Mouse (Mus musculus) monocyte, adult 5-6 weeks (primary cell): ENCODE measurements around the gene Zcchc2. TPM values are rescaled to one million over a fixed set of nuclear protein-coding genes. Genes with fewer than 3 reads are reported as not detected.

Experiments used
- ATAC-seq: fragments of 153-309, 156-312 bp; replicated peaks from 2 replicates; pipeline ENCODE4 v1.8.0; 2017; ENCODE audit warnings: mild to moderate bottlenecking; ENCODE audit not compliant: low TSS enrichment, insufficient number of reproducible peaks, severe bottlenecking, poor library complexity, low FRiP score
- total RNA-seq: library from RNA; stranded (forward); fragments of 200-1000, 200-491, 200-594 nt; gene quantifications from 3 replicates; pipeline ENCODE4 v1.2.3, GENCODE M21; 2017

Gene Zcchc2
- total RNA-seq, 1 experiment from 2014 or later, result 42.4 TPM

GRCm38 (mm10) chr1:106063591-106064170 is 73.5 kb downstream of the Zcchc2 start:
- ATAC-seq, result no peak

DNA sequence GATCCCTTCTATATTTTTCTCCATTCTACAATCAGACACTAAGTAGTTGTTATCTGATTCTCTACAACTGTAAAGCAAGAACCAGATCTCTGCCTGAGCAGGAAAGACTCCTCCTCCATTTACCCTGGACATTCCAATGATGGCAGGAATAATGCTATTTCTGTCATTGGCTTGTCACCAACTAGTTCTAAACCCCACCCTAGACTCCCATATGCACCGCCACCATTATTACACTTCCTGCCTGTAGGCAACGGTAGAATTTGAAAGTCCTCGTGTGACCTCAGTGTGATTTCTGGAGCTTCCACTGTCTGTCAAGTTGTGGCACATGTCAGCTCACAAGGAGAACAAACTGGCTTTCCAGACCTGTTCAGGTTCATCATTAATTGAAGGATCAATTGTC is 74.1 kb downstream of the Zcchc2 start:
- ATAC-seq, result no peak

GRCm38 (mm10) chr1:106064711-106065110 is 74.5 kb downstream of the Zcchc2 start:
- ATAC-seq, result no peak

DNA sequence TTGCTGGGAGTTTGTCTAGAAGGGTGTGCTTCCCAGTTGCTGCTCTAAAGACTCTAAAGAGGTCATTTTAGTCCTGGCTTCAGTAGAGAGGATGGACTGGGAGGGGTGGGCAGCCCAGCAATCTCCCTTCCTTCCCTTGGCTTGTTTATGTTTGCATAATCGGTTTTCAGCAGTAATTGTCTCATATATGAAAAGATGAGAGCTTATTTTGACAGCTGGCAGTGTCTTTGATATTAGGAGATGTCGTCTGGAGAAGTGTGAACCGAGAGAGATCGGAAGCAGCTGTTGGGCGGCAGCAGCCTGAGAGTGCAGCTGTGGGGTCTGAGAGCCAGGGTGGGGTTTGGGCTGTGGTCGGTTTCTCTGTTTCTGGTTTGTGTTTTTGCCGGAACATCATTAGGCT is 75.5 kb downstream of the Zcchc2 start:
- ATAC-seq, result no peak

DNA sequence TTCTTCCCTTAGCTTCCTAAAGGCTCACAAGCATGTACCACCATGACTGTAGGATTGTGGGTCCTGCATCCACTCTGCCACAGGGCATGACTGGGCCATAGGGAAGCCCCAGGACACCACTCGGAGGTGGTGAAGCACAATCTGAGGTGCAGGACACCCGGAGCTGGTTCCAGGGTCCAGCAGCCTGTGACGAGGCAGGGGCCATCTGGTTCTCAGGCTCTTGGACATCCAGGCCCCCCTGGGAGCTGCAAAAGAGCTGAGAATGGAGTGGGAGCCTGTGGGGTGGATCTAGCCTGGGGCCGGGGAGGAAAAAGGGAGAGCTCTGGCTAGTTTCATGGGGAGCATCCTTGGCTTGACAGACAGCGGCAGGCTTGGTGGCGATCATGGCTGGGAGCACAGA is 77.1 kb downstream of the Zcchc2 start:
- ATAC-seq, result no peak

DNA sequence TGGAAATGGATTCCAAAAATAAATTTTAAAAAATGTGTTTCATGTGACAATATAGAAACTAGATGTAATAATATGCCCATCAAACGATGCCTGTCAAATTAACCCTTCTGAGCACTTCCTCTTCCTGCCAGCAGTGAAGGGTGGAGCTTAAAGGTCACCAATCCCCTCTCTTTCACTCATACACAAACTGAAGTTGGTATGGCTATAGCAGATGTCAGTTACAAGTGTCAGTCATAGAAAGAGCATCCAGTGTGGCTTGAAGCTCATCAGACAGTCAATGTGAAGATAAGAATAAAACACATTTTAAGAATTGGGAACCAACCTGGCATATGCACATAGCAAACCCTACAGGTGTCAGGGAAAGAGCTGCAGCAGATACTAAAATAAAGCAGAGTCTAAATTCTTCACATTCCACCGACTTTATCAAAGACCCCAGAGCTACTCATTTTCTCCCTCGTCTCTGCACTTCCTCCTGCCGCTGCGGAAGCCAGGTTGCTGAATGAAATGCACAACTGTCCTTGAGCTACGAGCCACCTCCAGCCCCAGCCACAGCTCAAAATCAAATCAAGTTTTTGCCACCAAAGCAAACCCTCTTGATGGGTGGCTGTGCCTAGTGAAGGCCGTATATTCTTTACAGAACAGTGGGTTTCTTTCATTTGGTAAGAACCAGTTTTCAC is 79.8 kb downstream of the Zcchc2 start:
- ATAC-seq, result no peak

DNA sequence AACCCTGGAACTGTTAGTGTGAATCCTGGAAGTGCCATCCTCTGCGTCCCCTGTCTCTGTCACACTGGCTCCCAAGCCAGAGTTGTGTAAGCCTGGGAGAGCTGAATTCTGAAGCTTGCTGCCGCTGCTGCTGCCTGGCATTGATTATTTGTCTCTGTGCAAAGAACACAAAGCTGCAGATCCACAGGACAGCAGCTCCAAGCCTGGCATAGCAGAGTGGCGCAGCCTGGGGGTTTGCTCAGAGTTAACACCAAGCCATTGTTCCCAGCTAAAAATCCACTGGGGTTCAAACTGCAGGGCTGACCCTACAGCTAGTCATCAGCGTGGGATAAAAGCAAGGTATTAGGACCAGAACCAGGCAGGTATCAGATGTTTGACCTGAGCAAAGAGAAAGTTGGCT is 80.6 kb downstream of the Zcchc2 start:
- no peak for ATAC-seq

- ATAC-seq, result peak; percentile 67
These were observed 81.2 kb downstream of the Zcchc2 start for GRCm38 (mm10) chr1:106071237-106072070.

DNA sequence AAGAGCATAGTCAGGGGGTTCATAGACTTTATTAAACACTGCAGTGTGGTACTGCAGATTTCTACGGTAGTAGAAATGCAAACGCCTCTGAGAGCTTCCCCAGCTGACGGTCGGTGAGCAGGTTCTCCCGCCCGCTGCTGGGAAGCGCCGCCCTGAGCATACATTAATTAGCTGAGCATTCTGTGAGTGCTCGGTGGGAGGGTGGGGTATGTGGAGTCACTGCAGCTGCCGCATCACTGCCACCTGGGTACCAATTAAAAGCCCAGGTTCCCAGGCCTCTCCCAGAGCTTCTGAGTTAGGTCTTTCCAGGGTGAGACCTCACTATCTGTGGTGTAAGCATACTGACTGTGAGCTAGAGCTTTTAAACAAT is 81.8 kb downstream of the Zcchc2 start:
- ATAC-seq, result no peak

GRCm38 (mm10) chr1:106073166-106073565 is 83.0 kb downstream of the Zcchc2 start:
- ATAC-seq, result no peak

DNA sequence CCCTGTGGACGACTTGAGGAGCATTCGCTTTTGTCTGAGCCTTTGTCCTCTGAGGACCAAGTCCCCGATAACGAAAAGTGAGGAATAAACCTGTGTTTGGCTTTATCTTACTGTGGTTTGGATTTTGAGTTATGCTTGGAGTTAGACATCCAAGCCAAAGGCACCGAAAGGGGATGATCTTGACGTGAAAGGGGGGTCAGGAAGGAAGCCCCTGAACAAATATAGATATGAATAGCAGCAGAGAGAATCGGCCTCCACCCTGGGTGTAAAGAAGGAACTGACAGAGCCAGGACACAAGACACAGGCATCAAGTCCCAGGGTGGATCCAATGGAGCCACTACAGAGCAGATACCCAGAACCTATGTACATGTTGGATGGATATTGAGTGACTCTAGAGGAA is 83.9 kb downstream of the Zcchc2 start:
- ATAC-seq, result no peak

GRCm38 (mm10) chr1:106074656-106075055 is 84.5 kb downstream of the Zcchc2 start:
- ATAC-seq, result no peak

DNA sequence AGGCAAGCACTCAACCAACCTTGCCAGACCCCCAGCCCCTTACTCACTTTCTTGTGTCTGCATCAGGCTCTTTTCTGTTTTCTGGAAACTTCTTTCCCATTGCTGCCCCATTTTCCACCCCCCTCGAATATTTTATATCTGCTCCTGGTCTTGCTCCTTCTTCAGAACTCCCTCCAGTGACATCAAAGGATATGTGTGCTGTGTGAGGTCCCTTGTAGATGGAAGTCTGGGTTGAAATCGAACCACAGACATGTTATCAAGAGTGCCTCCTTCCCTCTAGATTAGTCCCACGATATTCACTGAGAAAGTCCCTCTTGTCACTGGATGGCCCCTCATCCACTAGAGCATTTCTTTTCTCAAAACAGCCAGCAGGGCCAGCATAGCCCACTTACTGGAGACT is 86.4 kb downstream of the Zcchc2 start:
- no peak for ATAC-seq

- no peak for ATAC-seq
These were observed 87.0 kb downstream of the Zcchc2 start for GRCm38 (mm10) chr1:106077166-106077565.

Other genes with a start within 250 kb of the Zcchc2 start
- 3.9 to 7.4 TPM (median 6.6 TPM) in 3 replicates for gene Tnfrsf11a, start 209.7 kb upstream of the Zcchc2 start, total RNA-seq
- 12.1 to 19.9 TPM (median 16.2 TPM) in 3 replicates for gene Phlpp1, start 181.3 kb downstream of the Zcchc2 start, total RNA-seq